Mouse (Mus musculus) adrenal gland, postnatal 36 days (tissue): ENCODE data around the gene Fam117a. TPM values are rescaled to one million over a fixed set of nuclear protein-coding genes. Genes with fewer than 3 reads are reported as not detected.

Experiments
- DNase-seq, 2 experiments: peaks; one replicate each; pipeline ENCODE4 v3.0.0; 2021; ENCODE audit warnings: mixed read lengths in 1 of 2
- total RNA-seq, 2 experiments: library from RNA; stranded (reverse); gene quantifications; 2 replicates each; pipeline ENCODE4 v1.2.3; 2021

Fam117a gene
- total RNA-seq, 2 experiments from 2014 or later: 13.7 to 15.4 TPM

- DNase-seq: no peak
These were observed 84.1 kb downstream of the Fam117a start for GRCm38 (mm10) chr11:95420880-95421435.

- DNase-seq: no peak
These were observed 86.7 kb downstream of the Fam117a start for GRCm38 (mm10) chr11:95423505-95423904.

GRCm38 (mm10) chr11:95431344-95431743, 94.5 kb downstream of the Fam117a start:
- no peak for DNase-seq

Other genes starting within 250 kb of the Fam117a start
- not detected for gene Dlx3, start 216.9 kb upstream of the Fam117a start, total RNA-seq
- gene Dlx4, start 190.8 kb upstream of the Fam117a start, total RNA-seq: not detected
- gene Tac4, start 75.5 kb upstream of the Fam117a start, total RNA-seq: not detected
- gene Kat7, start 26.8 kb upstream of the Fam117a start, total RNA-seq: 10 to 100 TPM; 48.5 to 51.9 TPM
- gene Slc35b1, start 47.7 kb downstream of the Fam117a start, total RNA-seq: 10 to 100 TPM; 70.3 to 75.0 TPM
- gene Spop, start 77.1 kb downstream of the Fam117a start, total RNA-seq: 100 to 1,000 TPM; 154 TPM
- gene Nxph3, start 177.6 kb downstream of the Fam117a start, total RNA-seq: 1 to 10 TPM; 1.6 to 6.0 TPM